Mouse (Mus musculus) left cerebral cortex, adult 18-20 months (tissue): ENCODE measurements at regions not wholly inside any gene's neighbourhood (a gene's known extent, or its start where the extent isn't known, plus 50 kb on each side); places are given as distances from the start of the nearest gene placed in this dataset.
"Not testable (repeated sequence)": the region's sequence is repeated elsewhere in the genome, so short reads cannot be mapped to it uniquely, and the experiment has no call there.

ENCODE experiments used
- DNase-seq, 2 experiments: peaks; one replicate each; pipeline ENCODE4 v3.0.0; 2021 to 2022; ENCODE audit warnings: low spot score in 2 of 2, mixed read lengths in 1 of 2

DNA sequence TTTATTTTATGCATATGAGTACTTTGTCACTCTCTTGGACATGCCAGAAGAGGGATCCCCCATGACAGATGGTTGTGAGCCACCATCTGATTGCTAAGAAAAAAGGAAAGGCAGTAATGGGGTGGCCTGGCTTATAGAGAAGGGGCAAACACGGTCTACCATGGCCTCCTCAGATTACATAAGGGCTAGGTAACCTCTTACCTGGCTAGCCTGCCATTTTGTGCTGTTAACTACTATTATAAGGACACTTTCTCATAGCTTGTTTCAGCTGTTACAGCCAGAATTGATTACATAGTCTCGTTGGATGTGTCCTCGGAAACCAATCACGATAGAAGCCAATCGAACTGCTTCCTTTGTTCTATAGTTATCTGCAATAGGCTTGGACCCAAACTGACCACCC is 60.9 kb upstream of the Gm14496 start:
- DNase-seq: no peak

DNA sequence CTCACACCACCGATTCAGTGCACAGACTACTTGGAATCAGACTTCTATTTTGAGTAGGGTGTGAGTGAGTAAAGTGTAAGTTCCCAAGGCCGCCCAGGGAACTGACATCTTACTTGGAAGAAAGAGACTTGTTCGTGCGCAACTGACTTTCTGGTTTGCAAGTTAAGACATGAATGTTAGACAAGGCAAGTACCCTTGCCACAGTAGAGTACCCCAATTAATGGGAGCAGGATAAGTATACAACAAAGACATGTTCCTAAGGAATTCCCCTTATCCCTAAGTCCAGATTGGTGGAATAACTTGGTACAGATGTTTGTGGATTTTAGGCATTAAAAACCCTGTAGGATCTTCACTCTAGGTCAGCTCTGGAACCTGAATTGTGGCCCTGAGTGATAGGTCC is 60.4 kb upstream of the Gm14496 start:
- not testable (repeated sequence) for DNase-seq

DNA sequence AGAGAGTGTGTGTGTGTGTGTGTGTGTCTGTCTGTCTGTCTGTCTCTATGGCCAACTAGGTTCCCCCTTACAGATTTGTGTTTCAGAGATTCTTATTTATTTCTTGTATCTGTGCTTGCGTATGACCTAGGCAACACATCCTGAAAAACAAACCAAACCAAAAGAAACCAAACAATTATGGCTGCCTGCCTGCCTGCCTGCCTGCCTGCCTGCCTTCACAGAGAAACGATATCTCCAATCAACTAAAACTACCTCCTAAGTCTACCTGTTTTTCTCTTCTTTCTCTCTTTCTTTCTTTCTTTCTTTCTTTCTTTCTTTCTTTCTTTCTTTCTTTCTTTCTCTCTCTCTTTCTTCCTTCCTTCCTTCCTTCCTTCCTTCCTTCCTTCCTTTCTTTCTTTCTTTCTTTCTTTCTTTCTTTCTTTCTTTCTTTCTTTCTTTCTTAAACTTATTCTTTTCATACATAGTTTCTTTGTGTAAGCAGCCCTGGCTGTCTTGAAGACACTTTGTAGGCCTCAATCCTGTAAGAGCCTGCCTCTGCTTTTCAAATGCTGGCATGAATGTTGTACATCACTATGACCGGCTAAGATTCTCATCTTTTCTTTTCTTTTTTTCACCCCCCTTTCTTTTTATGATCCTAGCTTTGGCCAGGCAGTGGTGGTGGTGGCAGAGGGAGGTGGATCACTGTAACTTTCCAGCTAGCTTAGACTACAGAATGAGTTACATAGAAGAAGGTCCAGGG is 59.7 kb upstream of the Gm14496 start:
- DNase-seq: peak; percentile 34 to 41

DNA sequence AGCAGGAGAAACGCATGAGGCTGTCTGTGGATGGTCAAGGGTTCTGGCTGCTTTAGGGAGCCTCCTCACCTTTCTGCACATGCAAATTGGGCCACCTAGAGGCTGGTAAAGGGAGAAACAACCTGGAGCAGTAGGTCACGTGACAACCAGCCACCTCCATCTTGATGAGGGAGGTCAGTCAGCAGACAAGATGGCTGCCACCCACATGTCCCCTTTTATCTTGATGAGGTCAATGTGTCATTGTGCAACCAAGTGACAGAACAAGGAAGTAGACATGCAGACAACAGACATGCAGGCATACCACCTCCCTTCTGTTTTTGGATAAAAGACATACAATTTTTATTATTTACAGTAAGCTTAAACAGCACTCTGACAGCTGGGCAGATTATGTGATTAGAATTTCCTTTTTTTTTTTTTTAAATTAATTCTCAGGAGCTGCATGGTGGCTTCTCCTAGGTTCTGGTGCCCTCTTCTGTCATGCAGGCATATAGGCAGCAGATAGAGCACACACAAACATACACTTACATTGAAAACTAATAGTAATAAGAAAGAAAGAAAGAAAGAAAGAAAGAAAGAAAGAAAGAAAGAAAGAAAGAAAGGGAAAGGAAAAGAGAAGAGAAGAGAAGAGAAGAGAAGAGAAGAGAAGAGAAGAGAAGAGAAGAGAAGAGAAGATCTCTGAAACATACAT is 58.9 kb upstream of the Gm14496 start:
- DNase-seq: no peak
